Mouse (Mus musculus) left cerebral cortex, adult 18-20 months (tissue): ENCODE results near the gene Celf5. TPM values are rescaled to one million over a fixed set of nuclear protein-coding genes. Genes with fewer than 3 reads are reported as not detected.

Source experiments
- DNase-seq, 2 experiments: peaks; one replicate each; pipeline ENCODE4 v3.0.0; 2021 to 2022; ENCODE audit warnings: low spot score in 2 of 2, mixed read lengths in 1 of 2
- microRNA-seq, 2 experiments: library from miRNA; unstranded; fragments of <30 nt; microRNA quantifications; one replicate each; pipeline ENCODE4 v1.2.0; 2021
- total RNA-seq, 2 experiments: library from RNA; stranded (reverse); gene quantifications; 2 replicates each; pipeline ENCODE4 v1.2.3; 2021

Gene Celf5
- total RNA-seq, 2 experiments from 2014 or later = 242 to 259 TPM

GRCm38 (mm10) chr10:81418216-81419070 is 64.1 kb downstream of the Celf5 start:
- no peak for DNase-seq

GRCm38 (mm10) chr10:81417227-81418215 is 65.0 kb downstream of the Celf5 start:
- DNase-seq = no peak

GRCm38 (mm10) chr10:81416581-81417226 is 65.8 kb downstream of the Celf5 start:
- peak; percentile 88 to 92 for DNase-seq

- no peak for DNase-seq
Observed at GRCm38 (mm10) chr10:81415549-81416310, 66.8 kb downstream of the Celf5 start.

DNA sequence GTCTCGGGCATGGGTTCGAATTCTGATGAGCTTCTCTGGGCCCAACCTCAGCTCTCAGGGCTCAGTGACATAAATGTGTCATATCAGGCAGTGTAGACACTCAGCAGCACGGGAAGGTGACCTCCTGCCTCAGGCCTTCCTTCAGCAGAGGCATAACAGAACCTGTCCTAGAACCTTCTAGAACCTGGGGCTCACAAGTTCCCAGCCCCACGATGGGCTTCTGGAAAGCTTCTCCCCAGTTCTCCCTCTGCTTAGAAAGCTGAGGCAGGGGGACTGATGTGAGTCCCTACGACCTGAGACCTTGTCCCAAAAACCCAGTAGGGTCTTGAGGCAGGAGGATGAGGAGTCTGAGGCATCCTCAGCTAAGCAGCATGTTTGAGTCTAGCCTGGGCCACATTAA is 67.4 kb downstream of the Celf5 start:
- DNase-seq = no peak

DNA sequence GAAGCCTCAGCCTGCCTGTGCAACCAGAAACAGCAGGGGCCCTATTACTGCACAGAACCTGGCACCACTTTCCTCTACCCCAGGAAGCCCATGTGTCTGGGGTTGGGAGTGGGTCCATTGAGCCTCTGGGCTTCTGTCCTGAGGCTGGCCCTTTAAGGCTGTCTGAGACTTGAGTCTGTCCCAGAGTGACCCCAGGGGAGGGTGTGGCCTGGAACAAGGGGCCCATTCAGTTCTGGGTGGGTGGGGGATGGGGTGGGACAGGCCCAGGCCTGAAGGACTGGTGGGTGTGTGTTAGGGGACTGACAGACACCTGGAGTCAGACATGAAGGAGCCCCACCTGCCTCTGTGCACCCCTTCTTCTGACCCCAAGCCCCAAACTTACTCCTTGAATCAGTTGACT is 67.8 kb downstream of the Celf5 start:
- DNase-seq = no peak

DNA sequence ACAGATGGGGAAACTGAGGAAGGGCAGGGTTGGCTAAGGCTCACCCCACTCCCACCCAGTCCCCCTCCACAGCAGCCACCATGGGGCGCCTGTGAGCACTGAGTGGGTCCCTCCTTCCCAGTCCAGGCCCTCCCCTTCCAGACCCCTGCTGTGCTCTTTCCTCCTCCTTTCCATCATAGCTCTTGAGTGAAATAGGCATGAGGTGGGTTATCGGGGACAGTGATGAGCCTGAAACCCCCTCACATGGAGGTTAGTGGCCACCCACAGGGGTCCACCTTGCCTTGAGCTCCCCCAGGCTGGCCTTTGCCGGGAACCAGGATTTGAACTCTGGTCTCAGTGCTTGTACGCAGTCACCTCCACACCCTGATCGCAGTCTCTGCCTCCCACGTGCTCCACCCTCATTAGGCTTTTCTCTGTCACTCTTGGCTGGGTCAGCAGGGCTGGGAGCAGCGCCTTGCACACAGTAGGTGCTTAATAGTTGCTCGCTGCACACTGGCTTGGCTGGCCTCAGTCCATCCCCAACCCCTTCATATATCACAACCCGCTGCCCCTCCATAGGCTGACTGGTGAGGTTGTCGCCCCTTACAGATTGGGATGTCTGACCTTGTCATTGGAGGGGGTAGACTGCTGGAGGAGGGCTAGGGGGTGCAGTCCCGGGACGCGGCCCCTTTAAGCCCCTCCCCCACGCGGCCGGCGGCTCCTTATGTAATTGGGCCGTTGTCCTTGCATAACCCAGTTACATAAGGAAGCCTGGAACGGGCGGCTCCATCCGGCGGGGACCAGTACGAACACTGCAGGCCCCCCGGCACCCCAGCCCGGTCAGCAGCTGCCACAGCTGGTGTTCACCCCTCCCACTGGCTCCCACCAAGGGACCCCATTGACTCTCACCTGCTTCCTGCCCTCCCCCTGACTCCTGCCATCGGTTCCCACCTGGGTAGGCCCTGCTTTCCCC is 68.9 kb downstream of the Celf5 start:
- DNase-seq = peak; percentile 77 to 78

DNA sequence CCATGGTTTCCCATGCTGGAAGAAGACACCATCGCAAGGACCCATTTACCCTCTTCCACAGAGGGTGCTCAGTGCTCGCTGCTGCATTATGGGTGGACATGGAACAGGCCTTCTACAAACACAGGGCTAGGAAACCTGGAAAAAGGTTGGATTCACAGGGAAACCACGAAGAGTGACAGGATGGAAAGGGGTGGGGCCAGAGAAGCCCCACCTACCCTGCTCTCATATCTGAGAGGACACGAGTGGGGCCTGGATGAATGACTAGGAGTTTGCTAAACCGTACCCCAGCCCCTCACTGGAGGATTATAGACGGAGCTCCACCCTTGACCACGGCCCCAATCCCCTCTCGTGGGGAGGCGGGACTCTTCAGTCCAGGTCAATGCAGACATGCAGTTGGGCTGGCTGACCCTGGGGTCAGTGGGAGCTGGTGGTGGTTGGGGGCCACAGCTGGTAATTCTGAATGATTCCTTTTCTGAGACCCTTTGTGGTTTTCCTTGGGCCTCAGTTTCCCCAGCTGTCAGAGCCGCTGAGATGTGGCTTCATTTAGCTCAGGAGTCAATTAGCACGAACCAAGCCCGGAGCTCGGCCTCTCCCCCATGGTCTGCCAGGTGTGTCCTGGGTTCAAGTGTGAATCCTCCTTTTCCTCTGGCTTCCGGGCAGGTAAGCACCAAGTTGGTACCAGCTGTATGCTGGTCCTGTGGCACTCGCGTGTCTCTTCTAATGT is 69.8 kb downstream of the Celf5 start:
- DNase-seq = no peak

DNA sequence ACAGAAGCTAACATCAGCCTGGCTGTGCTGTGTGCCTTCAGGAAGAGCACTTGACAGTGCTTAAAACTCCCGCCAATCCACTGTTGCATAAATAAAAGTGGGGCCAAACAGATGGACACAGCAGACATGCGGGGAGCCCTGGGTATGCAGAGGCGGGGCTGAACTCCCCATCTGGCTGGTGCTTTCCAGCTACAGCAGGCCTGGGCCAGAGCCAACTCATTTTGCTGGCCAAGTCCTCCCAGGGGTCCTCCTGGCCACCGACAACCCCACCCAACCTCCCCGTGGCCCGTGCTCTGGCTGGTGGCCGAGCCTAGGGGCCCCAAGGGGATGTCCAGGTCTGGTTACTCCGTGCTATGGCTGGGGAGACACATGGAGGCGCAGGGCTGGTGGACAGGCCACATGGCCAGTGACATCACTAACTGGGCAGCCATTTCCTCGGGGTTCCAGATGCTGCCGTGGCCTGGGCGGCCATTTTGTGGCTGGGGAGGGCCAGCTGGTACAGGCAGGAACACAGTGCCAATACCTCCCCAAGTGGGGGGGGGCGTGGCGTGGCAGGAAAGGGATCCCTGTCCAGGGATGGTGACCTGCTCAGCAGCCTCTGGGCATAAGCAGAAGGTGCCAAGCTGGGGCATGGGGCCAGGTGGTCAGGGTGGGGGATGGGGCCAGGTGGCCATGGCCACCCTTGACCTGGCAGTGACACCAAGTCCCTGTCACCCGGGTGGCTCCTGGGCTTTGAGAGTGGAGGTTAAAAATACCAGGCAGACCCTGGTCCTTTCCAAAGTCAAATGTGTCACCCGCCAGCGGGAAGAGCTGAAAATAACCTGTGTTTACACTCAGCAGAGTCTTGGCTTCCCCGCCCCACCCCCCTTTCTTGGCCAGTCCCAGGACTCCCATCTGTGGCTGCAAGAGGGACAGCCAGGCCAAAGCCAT is 70.8 kb downstream of the Celf5 start:
- DNase-seq = peak; percentile 67 to 74

- no peak for DNase-seq
Observed at GRCm38 (mm10) chr10:81410981-81411380, 71.5 kb downstream of the Celf5 start.

- DNase-seq = no peak
Observed at GRCm38 (mm10) chr10:81410350-81410749, 72.2 kb downstream of the Celf5 start.

GRCm38 (mm10) chr10:81409330-81409729 is 73.2 kb downstream of the Celf5 start:
- no peak for DNase-seq

Small RNA genes within 50 kb of the gene (microRNA-seq; reads per million reads assigned to microRNA genes)
- gene Gm25595 (0 reads per million in 2 experiments), gene Mir1191b (0 to 0.25 reads per million in 2 experiments)

Other genes with a start within 250 kb of the Celf5 start
- 10 to 100 TPM; 59.2 to 65.5 TPM for gene Zfr2, start 249.6 kb downstream of the Celf5 start, total RNA-seq
- 100 to 1,000 TPM; 187 to 195 TPM for gene Matk, start 229.8 kb downstream of the Celf5 start, total RNA-seq
- gene Mrpl54, start 215.8 kb downstream of the Celf5 start, total RNA-seq = 10 to 100 TPM; 38.8 to 43.5 TPM
- 10 to 100 TPM; 36.7 to 42.7 TPM for gene Apba3, start 215.7 kb downstream of the Celf5 start, total RNA-seq
- under 1 TPM; 0.16 to 0.23 TPM for gene Tjp3, start 191.1 kb downstream of the Celf5 start, total RNA-seq
- 100 to 1,000 TPM; 415 to 417 TPM for gene Pip5k1c, start 189.7 kb downstream of the Celf5 start, total RNA-seq
- gene Cactin, start 161.6 kb downstream of the Celf5 start, total RNA-seq = 10 to 100 TPM; 30.5 to 34.6 TPM
- gene Tbxa2r, start 154.0 kb downstream of the Celf5 start, total RNA-seq = 1 to 10 TPM; 1.1 to 1.5 TPM
- gene Gipc3, start 139.4 kb downstream of the Celf5 start, total RNA-seq = 1 to 10 TPM; 2.5 to 3.6 TPM
- 10 to 100 TPM; 28.9 to 30.5 TPM for gene Hmg20b, start 132.2 kb downstream of the Celf5 start, total RNA-seq
- gene Mfsd12, start 125.2 kb downstream of the Celf5 start, total RNA-seq = 10 to 100 TPM; 38.1 to 42.0 TPM
- 1 to 10 TPM; 1.2 to 1.3 TPM for gene 4930404N11Rik, start 116.9 kb downstream of the Celf5 start, total RNA-seq
- 10 to 100 TPM; 71.1 to 72.1 TPM for gene Fzr1, start 104.2 kb downstream of the Celf5 start, total RNA-seq
- 10 to 100 TPM; 87.4 to 97.6 TPM for gene Dohh, start 98.3 kb downstream of the Celf5 start, total RNA-seq
- 1 to 10 TPM; 3.1 to 3.8 TPM for gene Gm48551, start 98.2 kb downstream of the Celf5 start, total RNA-seq
- gene Gm48552, start 93.7 kb downstream of the Celf5 start, total RNA-seq = 1 to 10 TPM; 2.7 to 2.8 TPM
- 1 to 10 TPM; 1.1 to 1.2 TPM for gene Smim24, start 89.7 kb downstream of the Celf5 start, total RNA-seq
- gene Nfic, start 27.1 kb downstream of the Celf5 start, total RNA-seq = 10 to 100 TPM; 84.7 to 91.7 TPM
- gene Ncln, start 13.7 kb upstream of the Celf5 start, total RNA-seq = 10 to 100 TPM; 68.1 to 85.1 TPM
- under 1 TPM; 0.58 to 0.82 TPM for gene S1pr4, start 17.4 kb upstream of the Celf5 start, total RNA-seq
- 1 to 10 TPM; 2.6 to 3.5 TPM for gene Gna15, start 41.5 kb upstream of the Celf5 start, total RNA-seq
- gene Gna11, start 62.5 kb upstream of the Celf5 start, total RNA-seq = 100 to 1,000 TPM; 105 to 114 TPM
- 100 to 1,000 TPM; 700 to 737 TPM for gene Aes, start 76.8 kb upstream of the Celf5 start, total RNA-seq
- 10 to 100 TPM; 41.3 to 42.4 TPM for gene Tle2, start 91.9 kb upstream of the Celf5 start, total RNA-seq
- 10 to 100 TPM; 11.4 to 11.8 TPM for gene Tle6, start 118.4 kb upstream of the Celf5 start, total RNA-seq
- gene BC025920, start 123.6 kb upstream of the Celf5 start, total RNA-seq = 1 to 10 TPM; 2.6 to 3.3 TPM
- 10 to 100 TPM; 26.2 to 26.6 TPM for gene Sirt6, start 145.1 kb upstream of the Celf5 start, total RNA-seq
- gene Ankrd24, start 145.8 kb upstream of the Celf5 start, total RNA-seq = 10 to 100 TPM; 44.4 to 46.4 TPM
- 1 to 10 TPM; 4.3 to 5.8 TPM for gene Gm10778, start 166.3 kb upstream of the Celf5 start, total RNA-seq
- gene Zfp433, start 222.1 kb upstream of the Celf5 start, total RNA-seq = 10 to 100 TPM in 1 of 2 experiments, 1 to 10 TPM in 1; 8.6 to 10.6 TPM